Mouse (Mus musculus): ENCODE measurements around the gene Rpl38.

Rpl38 gene

GRCm38 (mm10) chr11:114702996-114703361, 34.7 kb downstream of the Rpl38 start:
- no peak for DNase-seq (ENCODE audit: low spot score in 2 of 2)

- DNase-seq (ENCODE audit: low spot score in 2 of 2) = peak; percentile 64 to 81
These were observed 36.0 kb downstream of the Rpl38 start for GRCm38 (mm10) chr11:114704071-114704913.

GRCm38 (mm10) chr11:114706358-114706757, 38.0 kb downstream of the Rpl38 start:
- DNase-seq (ENCODE audit: low spot score in 2 of 2) = no peak

GRCm38 (mm10) chr11:114711393-114711792, 43.1 kb downstream of the Rpl38 start:
- DNase-seq (ENCODE audit: low spot score in 2 of 2) = no peak

GRCm38 (mm10) chr11:114711861-114712260, 43.5 kb downstream of the Rpl38 start:
- DNase-seq (ENCODE audit: low spot score in 2 of 2) = no peak

GRCm38 (mm10) chr11:114714526-114714925, 46.2 kb downstream of the Rpl38 start:
- peak in 1 of 2 experiments; percentile 48 for DNase-seq (ENCODE audit: low spot score in 2 of 2)

GRCm38 (mm10) chr11:114715531-114715930, 47.2 kb downstream of the Rpl38 start:
- DNase-seq (ENCODE audit: low spot score in 2 of 2) = no peak

- DNase-seq (ENCODE audit: low spot score in 2 of 2) = no peak
These were observed 52.2 kb downstream of the Rpl38 start for GRCm38 (mm10) chr11:114720535-114720934.

Data from left cerebral cortex, adult 9 months (tissue).